Mouse (Mus musculus) right cerebral cortex, postnatal 10 days (tissue): ENCODE measurements around the gene Il17c.
A peak's percentile ranks its signal among the peaks of the same experiment; 100 is the strongest.

Experiments used
- DNase-seq, 2 experiments: peaks; one replicate each; pipeline ENCODE4 v3.0.0; 2021; ENCODE audit warnings: low spot score in 2 of 2

The Il17c gene

GRCm38 (mm10) chr8:122430646-122431045 lies 8.8 kb downstream of the Il17c start:
- DNase-seq: no peak

DNA sequence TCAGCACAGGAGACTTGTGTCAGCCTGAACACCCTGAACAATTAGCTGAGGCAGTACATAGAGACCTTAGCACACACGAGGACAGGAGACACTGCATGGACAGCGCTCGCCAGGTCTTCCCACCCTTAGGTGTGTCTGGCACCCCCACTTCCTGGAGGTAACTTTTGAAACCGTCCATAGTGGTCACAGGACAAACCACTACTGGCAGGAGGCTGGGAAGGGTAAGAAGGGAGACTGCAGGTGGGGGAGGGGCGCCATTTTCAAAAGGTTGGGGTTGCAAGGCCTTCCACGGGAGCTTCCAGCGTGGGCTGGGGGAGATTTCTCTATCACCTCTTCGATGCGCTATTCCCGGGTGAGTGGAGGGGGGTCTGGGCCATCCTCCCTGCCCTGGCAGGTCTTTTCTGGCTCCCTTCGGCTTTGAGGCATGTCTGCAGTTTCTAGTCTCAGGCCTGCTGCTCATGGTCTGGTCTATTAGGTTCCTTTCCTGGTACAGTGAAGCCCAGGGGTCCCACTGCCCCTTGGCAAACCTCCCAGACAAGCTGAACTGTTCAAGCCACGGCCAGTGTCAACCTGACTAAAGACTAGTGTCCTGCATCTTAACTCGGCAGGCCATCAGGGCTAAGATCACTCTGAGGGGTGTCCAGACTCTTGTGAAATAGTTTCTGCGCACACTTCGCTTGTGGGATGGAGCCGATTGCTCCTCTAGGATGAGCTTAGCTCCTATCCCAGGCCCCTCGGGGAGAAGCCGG lies 10.0 kb downstream of the Il17c start:
- DNase-seq: no peak

GRCm38 (mm10) chr8:122432443-122433268 lies 10.8 kb downstream of the Il17c start, which contains the start of gene Cyba:
TSS of gene Cyba (minus strand) at chr8:122432930.
- no peak for DNase-seq

- no peak for DNase-seq
Observed at GRCm38 (mm10) chr8:122433269-122433905, 11.6 kb downstream of the Il17c start.

DNA sequence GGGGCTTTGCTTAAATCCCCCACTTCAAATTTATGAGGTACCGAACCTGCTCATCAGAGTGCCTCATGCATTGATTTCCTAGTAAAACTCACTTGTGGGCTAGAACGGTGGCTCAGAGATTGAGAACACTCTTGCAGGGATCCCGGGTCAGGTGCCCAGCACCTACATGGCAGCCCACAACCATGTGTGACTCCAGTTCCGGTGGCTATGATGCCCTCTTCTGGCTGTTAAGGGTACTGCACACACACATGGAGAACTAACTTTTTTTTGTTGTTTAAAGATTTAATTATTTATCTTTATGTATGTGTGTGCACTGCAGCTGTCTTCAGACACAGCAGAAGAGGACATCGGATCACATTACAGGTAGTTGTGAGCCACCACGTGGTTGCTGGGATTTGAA lies 13.6 kb downstream of the Il17c start:
- DNase-seq: no peak

DNA sequence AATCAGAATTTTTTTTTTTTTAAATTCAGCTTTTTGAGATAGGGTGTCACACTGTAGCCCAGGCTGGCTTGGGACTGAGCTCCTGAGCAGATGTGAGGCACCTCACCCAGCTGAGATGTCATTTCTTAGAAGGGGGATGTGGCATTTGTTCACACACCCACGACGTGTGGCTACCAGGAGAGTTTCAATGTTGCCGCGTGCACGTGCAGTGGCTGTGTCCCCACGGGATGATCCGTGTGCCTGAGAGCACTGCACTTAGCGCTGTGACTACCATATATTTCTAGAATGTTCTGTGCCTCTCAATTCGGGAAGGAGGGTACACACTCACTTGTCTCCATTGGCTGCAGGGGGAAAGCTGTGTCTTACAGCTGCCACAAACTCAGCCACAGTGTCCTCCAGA lies 14.3 kb downstream of the Il17c start:
- DNase-seq: no peak

- no peak for DNase-seq
Observed at GRCm38 (mm10) chr8:122436586-122437125, 14.8 kb downstream of the Il17c start.

DNA sequence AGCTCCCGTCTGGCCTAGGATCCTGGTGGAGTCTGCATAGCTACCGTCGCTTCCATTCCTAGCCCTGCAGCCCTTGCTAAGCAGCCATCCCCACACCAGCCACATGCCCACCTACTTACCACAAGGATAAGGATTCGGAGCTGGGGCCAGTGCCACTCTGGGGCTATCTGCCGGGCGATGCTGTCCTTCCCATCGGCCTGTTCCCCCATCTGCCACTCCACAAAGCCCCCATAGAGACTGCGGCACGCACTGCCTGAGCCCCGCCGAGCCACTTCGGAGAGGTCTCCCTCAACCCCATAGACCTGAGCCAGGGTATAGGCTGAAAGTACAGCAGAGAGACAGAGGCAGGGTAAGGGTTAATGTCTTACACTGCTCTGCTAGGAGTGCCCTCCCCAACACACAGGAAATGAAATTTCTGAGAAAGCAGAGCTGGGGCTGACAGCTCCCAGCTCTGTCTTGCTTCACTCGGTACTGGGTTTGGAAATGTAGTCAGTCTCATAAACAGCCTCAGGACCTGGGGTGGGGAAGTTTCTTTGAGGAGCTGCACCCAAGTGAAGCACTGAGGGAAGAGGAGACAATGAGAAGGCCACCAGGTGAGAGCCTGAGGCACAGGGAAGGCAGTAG lies 16.0 kb downstream of the Il17c start:
- no peak for DNase-seq

DNA sequence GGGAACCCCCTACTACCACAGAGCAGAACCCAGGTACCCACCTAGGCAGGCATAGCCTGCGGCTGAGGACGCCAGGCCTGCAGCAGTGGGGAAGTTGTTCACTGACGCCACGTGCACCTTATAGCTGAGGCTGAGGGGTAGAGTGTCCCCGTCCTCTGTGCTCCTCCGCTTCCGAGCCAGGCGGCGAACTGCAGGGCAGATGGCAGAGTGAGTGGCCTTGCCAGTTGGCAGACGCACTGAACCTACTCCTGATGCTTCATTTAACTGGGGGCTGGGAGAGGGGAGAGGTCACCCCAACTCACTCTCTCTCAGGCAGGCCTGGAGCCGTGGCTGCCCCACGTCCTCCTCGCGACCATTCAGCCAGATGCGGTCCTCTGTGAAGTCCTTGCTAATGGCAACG lies 17.5 kb downstream of the Il17c start:
- no peak for DNase-seq

DNA sequence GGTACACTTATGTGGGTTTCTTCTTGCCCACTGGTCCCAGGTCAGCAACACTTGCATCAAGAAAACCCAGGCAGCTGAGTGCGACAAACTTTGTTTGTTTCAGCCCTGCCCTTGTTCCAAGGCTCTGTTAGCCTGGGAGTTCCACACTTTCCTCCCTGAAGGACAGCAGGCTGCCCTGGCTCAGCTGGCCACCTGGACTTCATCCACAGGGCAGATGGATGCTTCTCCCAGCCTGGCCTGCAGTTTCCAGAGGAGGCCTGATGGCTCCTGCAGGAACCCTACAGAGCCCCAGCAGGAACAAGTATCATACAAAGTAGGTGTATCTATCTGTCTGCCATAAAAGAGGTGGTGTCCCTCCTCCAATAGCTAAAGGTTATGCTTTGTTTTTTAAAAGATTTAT lies 19.5 kb downstream of the Il17c start:
- peak in 1 of 2 experiments; percentile 20 for DNase-seq

DNA sequence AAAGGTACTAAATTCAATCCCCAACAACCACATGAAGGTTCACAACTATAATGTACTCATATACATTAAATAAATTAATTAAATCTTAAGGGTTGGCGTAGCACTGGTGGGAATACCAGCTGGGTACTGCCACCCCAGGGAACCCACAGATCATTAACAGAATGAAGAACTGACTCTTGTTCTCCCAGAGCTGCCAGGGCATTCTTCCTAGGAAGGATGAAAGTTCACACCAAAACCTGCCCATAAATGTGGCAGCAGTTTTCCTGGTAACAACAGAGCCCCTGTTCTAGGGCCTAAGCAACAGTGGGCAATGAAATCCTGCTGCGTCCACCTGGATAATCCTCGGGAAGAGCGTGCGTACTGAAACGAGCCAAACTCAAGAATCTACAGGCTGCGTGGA lies 20.5 kb downstream of the Il17c start:
- DNase-seq: no peak

GRCm38 (mm10) chr8:122442781-122443180 lies 21.0 kb downstream of the Il17c start:
- no peak for DNase-seq

DNA sequence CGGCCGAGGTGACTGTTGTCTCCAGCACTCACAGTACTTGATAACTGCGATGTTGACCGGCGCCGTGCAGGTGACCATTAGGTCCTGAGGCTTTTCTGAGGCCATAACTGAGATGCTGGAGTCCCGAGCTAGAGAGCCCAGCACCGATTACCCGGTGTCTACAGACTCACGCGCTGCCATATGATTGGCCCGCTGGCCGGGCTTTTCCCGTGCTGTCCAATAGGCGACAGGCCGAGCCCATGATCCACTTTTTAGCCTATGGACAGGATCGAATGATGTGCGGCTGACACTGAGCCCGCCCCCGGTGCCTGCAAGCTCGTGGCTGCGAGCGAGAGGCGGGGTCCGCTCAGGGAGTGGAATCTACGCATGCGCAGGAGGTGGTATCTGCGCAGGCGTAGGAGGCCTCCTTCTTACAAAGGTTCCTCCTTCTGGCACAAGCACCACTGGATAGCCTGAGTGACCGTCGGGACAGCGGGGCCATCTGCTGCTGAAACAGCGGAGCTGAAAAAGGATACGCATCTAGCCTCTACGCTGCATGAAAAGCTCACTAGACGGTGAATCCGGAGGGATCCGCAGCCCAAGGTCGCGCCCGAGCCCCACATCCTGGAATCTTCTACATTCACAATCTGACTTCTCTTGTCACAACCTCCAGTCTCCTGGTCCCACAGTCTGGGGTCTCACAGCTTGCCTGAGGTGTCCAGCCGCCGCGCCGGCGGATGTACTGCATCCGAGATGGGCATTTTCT lies 21.6 kb downstream of the Il17c start, which contains the start of gene Mvd:
Gene Mvd, minus strand, starts transcription at position 161 of the 745 bp plus-strand sequence.
- DNase-seq: peak; percentile 100

DNA sequence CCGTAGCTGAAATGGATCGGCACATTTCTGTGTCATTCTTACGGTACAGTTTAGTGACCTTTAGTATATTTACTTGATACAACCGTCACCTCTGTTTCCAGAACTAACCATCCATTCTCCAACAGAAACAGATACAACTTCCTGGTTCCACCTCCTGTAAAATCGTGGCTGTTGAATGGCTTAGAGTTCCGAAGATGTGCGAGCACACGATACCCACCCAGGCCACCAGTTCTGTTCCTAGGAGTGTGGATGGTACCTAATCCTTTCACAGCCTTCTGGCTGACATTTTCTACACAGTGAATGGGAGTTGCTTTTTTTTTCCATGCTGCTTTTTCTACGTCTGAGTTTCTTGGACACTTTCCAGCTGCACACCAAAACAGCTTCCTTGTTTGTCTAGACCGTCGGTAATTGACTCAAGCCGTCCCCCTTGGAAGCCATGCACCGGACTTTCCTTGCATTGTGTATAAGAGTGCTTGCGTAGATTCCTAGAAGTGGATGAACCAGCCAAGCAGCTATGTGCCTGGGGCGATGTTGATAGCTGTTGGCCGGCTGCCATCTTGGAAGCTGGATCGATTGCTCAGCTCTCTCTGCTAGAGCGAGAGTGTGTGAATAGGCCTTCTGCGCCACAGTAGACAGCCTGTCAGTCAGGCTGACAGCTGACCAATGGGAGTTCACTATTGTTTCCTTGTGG lies 22.4 kb downstream of the Il17c start:
- DNase-seq: peak; percentile 90 to 93

DNA sequence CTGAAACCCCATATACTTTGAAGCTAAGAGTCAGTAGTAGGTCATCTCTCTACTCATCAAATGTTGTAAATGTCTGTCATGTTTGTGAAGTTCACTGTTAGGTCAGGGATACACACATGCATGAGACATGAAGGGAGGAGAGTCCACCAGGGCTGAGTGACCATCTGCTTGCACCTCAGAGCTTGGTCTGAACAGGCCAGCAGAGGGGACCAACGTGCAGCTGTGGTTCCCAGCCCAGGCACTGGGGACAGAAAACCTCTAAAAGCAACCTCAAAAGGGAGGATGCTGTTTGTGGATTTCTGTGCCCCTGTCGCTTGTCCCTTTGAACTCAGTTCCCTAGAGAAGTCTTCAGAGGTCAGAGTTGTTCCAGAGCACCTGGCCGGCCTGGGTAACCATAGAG lies 23.4 kb downstream of the Il17c start:
- DNase-seq: peak in 1 of 2 experiments; percentile 22

- DNase-seq: no peak
Observed at GRCm38 (mm10) chr8:122451161-122451703, 29.4 kb downstream of the Il17c start.

DNA sequence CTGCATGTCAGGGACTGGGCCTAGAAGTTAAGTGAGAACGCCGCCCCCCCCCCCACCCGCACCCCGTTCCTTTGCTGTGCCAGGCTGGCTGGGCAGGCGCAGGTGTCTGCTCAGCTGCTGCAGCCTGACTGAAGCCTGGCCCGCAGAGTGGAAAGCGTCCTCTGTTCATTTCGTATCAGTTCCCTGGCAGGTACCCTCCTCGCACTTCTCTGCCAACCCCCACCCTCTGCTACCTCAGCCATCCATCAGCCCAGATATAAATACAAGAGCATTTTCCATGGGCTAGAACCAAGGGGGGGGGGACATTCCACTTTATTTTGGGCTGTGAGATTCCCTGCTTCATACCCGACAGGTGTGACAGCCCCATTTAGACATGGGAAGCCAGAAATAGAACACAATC lies 30.3 kb downstream of the Il17c start:
- DNase-seq: no peak

DNA sequence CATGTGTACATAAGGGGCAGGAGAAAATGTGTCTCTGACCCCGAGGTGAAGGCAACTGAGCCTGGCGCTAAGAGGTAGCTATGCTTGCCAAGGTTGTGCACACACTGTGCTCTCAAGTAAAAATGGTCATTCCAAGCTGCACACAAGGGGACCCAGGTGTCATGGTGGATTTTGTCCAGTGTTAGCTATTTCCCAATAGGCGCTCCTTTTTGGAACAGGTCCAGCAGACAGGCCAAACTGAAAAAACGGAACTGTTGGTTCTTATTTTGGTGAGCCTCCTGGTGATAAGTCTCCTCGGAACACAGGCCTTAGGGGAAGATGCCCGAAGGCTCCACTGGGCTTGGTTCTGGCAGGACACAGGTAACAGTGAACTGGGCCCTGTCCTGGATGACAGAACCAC lies 32.6 kb downstream of the Il17c start:
- no peak for DNase-seq

- no peak for DNase-seq
Observed at GRCm38 (mm10) chr8:122457171-122457570, 35.4 kb downstream of the Il17c start.
